Mouse (Mus musculus): Measurements from ENCODE around the gene Cysrt1.

The Cysrt1 gene

GRCm38 (mm10) chr2:25210686-25211085, 31.6 kb downstream of the Cysrt1 start:
- in situ Hi-C loops (cut with MseI, MboI), result no loop called here

- in situ Hi-C loops (cut with MseI, MboI), result no loop called here
Measured at GRCm38 (mm10) chr2:25207593-25207992, 34.7 kb downstream of the Cysrt1 start.

- in situ Hi-C loops (cut with MseI, MboI), result no loop called here
Measured at GRCm38 (mm10) chr2:25203631-25204214, 38.5 kb downstream of the Cysrt1 start.

GRCm38 (mm10) chr2:25200631-25201030, 41.6 kb downstream of the Cysrt1 start:
- in situ Hi-C loops (cut with MseI, MboI), result no loop called here

- in situ Hi-C loops (cut with MseI, MboI), result no loop called here
Measured at GRCm38 (mm10) chr2:25197946-25198345, 44.3 kb downstream of the Cysrt1 start.

- in situ Hi-C loops (cut with MseI, MboI), result no loop called here
Measured at GRCm38 (mm10) chr2:25197191-25197590, 45.1 kb downstream of the Cysrt1 start.

- in situ Hi-C loops (cut with MseI, MboI), result no loop called here
Measured at GRCm38 (mm10) chr2:25196172-25196954, 45.9 kb downstream of the Cysrt1 start, which contains the start of gene Tor4a. Gene Tor4a, minus strand, starts transcription at chr2:25196886.

GRCm38 (mm10) chr2:25195211-25196156, 46.8 kb downstream of the Cysrt1 start:
- in situ Hi-C loops (cut with MseI, MboI), result no loop called here

- in situ Hi-C loops (cut with MseI, MboI), result no loop called here
Measured at GRCm38 (mm10) chr2:25194486-25195171, 47.6 kb downstream of the Cysrt1 start.

- in situ Hi-C loops (cut with MseI, MboI), result no loop called here
Measured at GRCm38 (mm10) chr2:25194006-25194405, 48.2 kb downstream of the Cysrt1 start.

GRCm38 (mm10) chr2:25193330-25193770, 48.9 kb downstream of the Cysrt1 start:
- in situ Hi-C loops (cut with MseI, MboI), result no loop called here
